Mouse (Mus musculus) kidney, postnatal 0 days (tissue): ENCODE data around the gene Rgs7bp. TPM values are rescaled to one million over a fixed set of nuclear protein-coding genes. Genes with fewer than 3 reads are reported as not detected.

ENCODE experiments used
- ATAC-seq: fragments of 200-750 bp; cut with Nextera tagmentation; replicated peaks from 2 replicates; pipeline ENCODE4 v1.8.0; 2017; ENCODE audit warnings: low read depth, moderate number of reproducible peaks, moderate TSS enrichment, moderate library complexity; ENCODE audit not compliant: low FRiP score
- DNase-seq: peaks from one replicate; pipeline ENCODE4 v3.0.0-alpha.2; 2016; ENCODE audit warnings: low spot score
- H3K27ac ChIP-seq: fragments of 300-500 bp; sonication (generic); 2 replicates; pipeline ENCODE4 v1.5.1; 2014; ENCODE audit warnings: mild to moderate bottlenecking
- H3K27me3 ChIP-seq: fragments of 300-500 bp; sonication (generic); 2 replicates; pipeline ENCODE4 v1.6.1; 2014; ENCODE audit warnings: low read length, mixed read lengths; ENCODE audit not compliant: insufficient read depth
- H3K36me3 ChIP-seq: fragments of 300-500 bp; sonication (generic); 2 replicates; pipeline ENCODE4 v1.6.1; 2014; ENCODE audit warnings: low read length, mixed read lengths; ENCODE audit not compliant: insufficient read depth
- H3K4me1 ChIP-seq: fragments of 300-500 bp; sonication (generic); replicated peaks from 2 replicates; pipeline ENCODE4 v1.6.1; 2014; ENCODE audit warnings: antibody characterized with exemption, low read length, mixed read lengths; ENCODE audit not compliant: insufficient read depth
- H3K4me2 ChIP-seq: fragments of 300-500 bp; sonication (generic); 2 replicates; pipeline ENCODE4 v1.6.1; 2014; ENCODE audit warnings: mild to moderate bottlenecking, low read length, moderate library complexity, mixed read lengths
- H3K4me3 ChIP-seq: fragments of 300-500 bp; sonication (generic); replicated peaks from 2 replicates; pipeline ENCODE4 v1.5.1; 2014; ENCODE audit warnings: low read depth, low read length
- H3K9ac ChIP-seq: fragments of 300-500 bp; sonication (generic); 2 replicates; pipeline ENCODE4 v1.6.1; 2014; ENCODE audit warnings: low read depth, low read length
- H3K9me3 ChIP-seq: fragments of 300-500 bp; sonication (generic); replicated peaks from 2 replicates; pipeline ENCODE4 v1.6.1; 2016; ENCODE audit warnings: low read length, inconsistent platforms, mixed read lengths
- CTCF ChIP-seq: IDR thresholded peaks from 2 replicates; pipeline ENCODE4 v1.5.1; 2016; ENCODE audit warnings: antibody characterized with exemption, low read depth, mild to moderate bottlenecking, moderate library complexity
- WGBS: fragments of 180-500 bp; shearing (Covaris S2); extraction: QIAGEN DNeasy Blood & Tissue Kit; methylation state at CpG from one replicate; pipeline ENCODE4 v1.1.7; 2014; 5-methylcytosine and 5-hydroxymethylcytosine counted together
- polyA plus RNA-seq: library from polyadenylated mRNA; unstranded; fragments of >200 nt; fragmentation: Nextera tagmentation; extraction: Ambion mirVana; gene quantifications from 2 replicates; pipeline ENCODE4 v1.2.1, GENCODE M21; 2015

Rgs7bp gene
- polyA plus RNA-seq, 1 experiment from 2014 or later, result 1.4 TPM

DNA sequence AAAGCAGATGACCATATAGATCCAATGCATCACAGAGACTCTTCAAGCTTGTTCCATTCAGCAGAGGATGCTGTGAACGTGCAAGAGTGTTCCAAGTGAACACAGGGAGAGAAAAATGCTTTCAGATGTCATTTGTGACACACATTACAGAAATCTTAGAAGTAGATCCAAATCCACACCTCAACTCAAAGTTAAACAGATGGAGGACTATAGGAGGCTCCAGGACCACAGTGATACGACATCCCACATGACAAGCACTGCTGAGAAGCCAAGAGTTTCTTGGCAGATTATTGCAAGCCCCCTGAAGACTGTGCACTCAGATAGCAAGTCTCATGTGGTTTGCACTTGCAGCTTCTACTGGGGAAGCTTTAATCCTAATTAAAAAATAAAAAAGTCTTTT is 53.0 kb downstream of the Rgs7bp start:
- Histone ChIP-seq H3K4me3 (no peak overlapping the region), H3K4me1 (no peaks in the 10 kb centered on the region), H3K27me3 (no peaks in the 10 kb centered on the region), H3K9me3 (no peaks in the 10 kb centered on the region), H3K9ac (no peak overlapping the region), H3K27ac (no peak overlapping the region), H3K36me3 (no peaks in the 10 kb centered on the region), H3K4me2 (no peak overlapping the region)
- no peak for DNase-seq
- no peak for TF ChIP-seq CTCF
- 77% methylated on average over 2 of the region's 2 CpGs for WGBS
- ATAC-seq, result no peak

DNA sequence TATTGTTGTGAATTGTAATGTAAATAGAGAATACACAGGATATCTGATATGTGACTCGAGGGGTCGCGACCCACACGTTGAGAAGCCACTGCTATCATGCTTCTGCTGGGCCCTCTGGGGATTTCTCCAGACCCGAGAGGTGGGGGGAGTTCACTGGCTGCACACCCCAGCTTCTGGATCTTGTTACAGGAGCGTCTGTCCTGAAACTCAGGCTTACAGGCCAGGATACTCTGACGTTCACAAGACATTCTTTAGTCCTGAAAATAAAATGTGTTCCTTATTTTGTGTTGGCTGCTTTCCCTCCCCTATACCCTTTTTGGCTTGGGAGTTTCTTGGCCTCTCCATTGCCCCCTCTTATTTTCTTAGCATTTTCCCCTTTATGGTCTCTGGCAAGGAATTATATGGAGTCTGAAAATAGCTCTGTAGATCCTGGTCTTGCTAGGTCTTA is 65.9 kb downstream of the Rgs7bp start:
- H3K4me1 ChIP-seq, result no peaks in the 10 kb centered on the region
- WGBS, result 44% methylated on average over 7 of the region's 7 CpGs
- TF ChIP-seq CTCF, result no peak
- ATAC-seq, result no peak
- H3K9ac ChIP-seq, result no peak overlapping the region
- no peak overlapping the region for H3K27ac ChIP-seq
- no peaks in the 10 kb centered on the region for H3K36me3 ChIP-seq
- H3K9me3 ChIP-seq, result no peaks in the 10 kb centered on the region
- H3K4me2 ChIP-seq, result no peak overlapping the region
- no peak overlapping the region for H3K4me3 ChIP-seq
- H3K27me3 ChIP-seq, result no peaks in the 10 kb centered on the region
- peak; percentile 21 for DNase-seq

DNA sequence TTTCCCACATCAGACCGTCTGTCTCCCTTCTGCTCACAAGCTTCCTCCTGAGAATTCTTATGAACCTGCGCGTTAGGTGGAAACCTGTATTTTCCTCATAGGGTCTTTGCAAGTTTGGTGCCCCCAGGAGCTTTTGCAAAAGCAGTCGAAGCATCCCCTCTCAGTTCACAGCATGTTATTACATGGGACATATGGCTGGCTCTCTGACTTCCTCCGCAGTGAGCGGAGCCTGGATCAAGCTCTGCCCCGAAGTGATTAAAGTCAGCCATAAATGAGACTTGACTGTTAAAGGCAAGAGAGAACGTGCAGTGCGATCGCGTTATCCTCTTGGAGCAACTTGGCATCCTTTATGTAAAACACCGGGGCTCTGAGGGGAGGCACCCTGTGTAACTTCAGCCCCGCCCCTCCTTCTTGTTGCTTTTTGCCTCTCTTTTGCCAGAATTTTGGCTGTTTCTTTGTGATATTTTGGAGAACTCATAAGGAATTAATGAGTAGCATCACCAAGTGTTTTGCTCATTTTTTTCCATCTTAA is 66.7 kb downstream of the Rgs7bp start:
- no peak overlapping the region for H3K9ac ChIP-seq
- no peak for TF ChIP-seq CTCF
- no peaks in the 10 kb centered on the region for H3K27me3 ChIP-seq
- H3K36me3 ChIP-seq, result no peaks in the 10 kb centered on the region
- no peaks in the 10 kb centered on the region for H3K9me3 ChIP-seq
- 70% methylated on average over 13 of the region's 13 CpGs for WGBS
- no peak overlapping the region for H3K4me2 ChIP-seq
- H3K4me1 ChIP-seq, result no peaks in the 10 kb centered on the region
- DNase-seq (no peak), ATAC-seq (no peak)
- H3K4me3 ChIP-seq, result no peak overlapping the region
- H3K27ac ChIP-seq, result no peak overlapping the region

DNA sequence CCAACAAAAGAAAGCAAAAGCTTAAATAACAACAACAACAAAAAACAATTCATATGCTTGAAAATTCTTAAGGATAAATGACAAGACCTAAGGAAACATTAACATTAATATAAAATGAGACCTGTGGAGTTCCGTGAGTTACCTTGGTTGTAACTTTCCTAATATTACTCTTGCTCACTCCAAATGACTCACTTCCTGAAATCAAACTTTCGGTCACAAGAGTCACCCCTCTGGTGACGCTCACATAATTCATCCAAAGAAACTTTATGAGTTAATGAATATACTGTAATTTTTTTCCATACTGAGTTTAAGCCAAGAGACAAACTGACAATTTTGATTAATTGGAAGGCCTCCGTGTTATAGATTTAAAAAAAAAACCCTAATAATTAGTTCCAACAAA is 69.0 kb downstream of the Rgs7bp start:
- WGBS, result 68% methylated on average over 4 of the region's 4 CpGs
- no peak for TF ChIP-seq CTCF

DNA sequence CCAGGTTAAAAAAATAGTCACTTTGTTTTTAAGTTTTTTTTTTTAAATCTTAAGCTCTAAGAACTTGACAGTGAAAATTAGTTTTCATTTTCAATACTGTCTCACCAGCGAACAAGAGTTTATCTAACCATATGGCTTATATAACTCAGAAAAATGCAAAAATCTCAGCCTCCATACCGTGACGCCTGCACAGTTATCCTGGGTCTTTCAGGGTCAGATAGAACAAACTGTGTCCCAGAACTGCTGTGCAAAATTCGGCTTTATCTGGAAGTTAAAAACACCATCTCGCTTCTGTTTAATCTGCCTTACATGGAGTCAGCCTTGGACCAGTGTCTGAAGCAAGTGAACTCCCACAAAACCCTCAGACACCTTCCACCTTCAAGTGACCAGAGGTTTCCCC is 70.7 kb downstream of the Rgs7bp start:
- Histone ChIP-seq H3K9ac (no peak overlapping the region), H3K27ac (no peak overlapping the region), H3K4me1 (no peaks in the 10 kb centered on the region), H3K36me3 (no peaks in the 10 kb centered on the region), H3K9me3 (no peaks in the 10 kb centered on the region), H3K4me2 (no peak overlapping the region), H3K27me3 (no peaks in the 10 kb centered on the region), H3K4me3 (no peak overlapping the region)
- DNase-seq (no peak), ATAC-seq (no peak)
- no peak for TF ChIP-seq CTCF
- WGBS, result 54% methylated on average over 5 of the region's 5 CpGs

More for the DNA sequence above, 69.0 kb downstream of the Rgs7bp start:
- H3K9ac ChIP-seq, result no peak overlapping the region
- no peak for ATAC-seq
- H3K36me3 ChIP-seq, result no peaks in the 10 kb centered on the region
- no peaks in the 10 kb centered on the region for H3K9me3 ChIP-seq
- H3K27me3 ChIP-seq, result no peaks in the 10 kb centered on the region
- H3K27ac ChIP-seq, result no peak overlapping the region
- DNase-seq, result no peak
- no peaks in the 10 kb centered on the region for H3K4me1 ChIP-seq
- no peak overlapping the region for H3K4me3 ChIP-seq
- no peak overlapping the region for H3K4me2 ChIP-seq

DNA sequence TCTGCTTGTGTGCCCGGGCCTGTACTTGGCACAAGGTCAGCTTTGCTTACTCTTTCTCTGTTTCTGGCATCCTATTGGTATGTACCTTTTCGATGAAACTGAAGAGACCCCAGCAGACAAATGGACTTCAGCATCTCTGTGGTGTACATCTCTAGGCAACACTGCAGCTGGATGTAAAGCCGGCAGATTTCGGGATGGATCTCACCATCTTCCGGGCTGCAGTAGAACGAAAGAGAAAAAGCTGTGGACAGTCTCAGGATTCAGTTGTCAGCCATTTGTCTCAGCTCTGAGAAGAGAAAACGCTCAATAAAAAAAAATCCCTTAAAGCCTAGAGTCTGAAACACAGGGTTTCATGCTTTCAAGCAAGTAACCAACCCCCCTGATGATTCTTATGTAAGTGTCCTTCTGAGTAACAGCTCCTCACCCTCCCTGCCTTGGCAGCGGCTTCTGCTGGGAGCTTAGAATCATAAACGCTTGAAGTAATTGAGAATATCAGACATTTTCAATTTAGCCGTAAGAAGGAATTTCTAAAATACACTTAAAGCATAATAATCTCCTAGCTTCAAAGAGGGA is 71.9 kb downstream of the Rgs7bp start:
- H3K4me1 ChIP-seq, result no peaks in the 10 kb centered on the region
- H3K36me3 ChIP-seq, result no peaks in the 10 kb centered on the region
- WGBS, result 87% methylated on average over 10 of the region's 10 CpGs
- no peak overlapping the region for H3K27ac ChIP-seq
- ATAC-seq (no peak), DNase-seq (no peak)
- no peak for TF ChIP-seq CTCF
- no peak overlapping the region for H3K9ac ChIP-seq
- no peak overlapping the region for H3K4me3 ChIP-seq
- no peak overlapping the region for H3K4me2 ChIP-seq
- no peaks in the 10 kb centered on the region for H3K27me3 ChIP-seq
- no peaks in the 10 kb centered on the region for H3K9me3 ChIP-seq

DNA sequence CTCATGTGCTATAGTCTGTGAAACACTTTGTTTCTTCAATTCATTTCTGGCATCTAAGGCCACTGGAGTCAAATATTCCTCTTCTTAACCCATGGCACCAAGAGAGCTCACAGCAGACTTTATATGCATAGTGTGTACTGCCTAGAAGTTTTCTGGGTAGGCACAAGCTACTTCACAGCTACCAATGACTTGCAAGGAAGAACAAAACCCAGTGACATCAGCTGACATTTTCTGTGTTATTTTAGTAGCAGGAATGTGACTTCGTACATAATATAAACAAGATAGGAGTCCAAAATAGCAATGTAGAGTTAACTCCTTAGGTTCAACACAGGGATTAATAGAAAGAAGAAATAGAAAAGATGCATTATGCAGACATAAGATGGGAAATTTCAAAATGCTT is 76.6 kb downstream of the Rgs7bp start:
- Histone ChIP-seq H3K9ac (no peak overlapping the region), H3K4me3 (no peak overlapping the region), H3K4me2 (no peak overlapping the region), H3K36me3 (no peaks in the 10 kb centered on the region), H3K9me3 (no peaks in the 10 kb centered on the region), H3K27me3 (no peaks in the 10 kb centered on the region), H3K27ac (no peak overlapping the region), H3K4me1 (no peaks in the 10 kb centered on the region)
- TF ChIP-seq CTCF, result no peak
- ATAC-seq (no peak), DNase-seq (peak; percentile 31)
- 30% methylated on average over 1 of the region's 1 CpGs for WGBS
